Mouse (Mus musculus) megakaryocyte, embryonic 14.5 days (primary cell): ENCODE measurements around the gene Grb2.

Experiments used
- FLI1 ChIP-seq: IDR thresholded peaks from 2 replicates; pipeline ENCODE4 v1.6.1; 2012; ENCODE audit warnings: low read length, inconsistent platforms, mixed read lengths
- GATA1 ChIP-seq: IDR thresholded peaks from 3 replicates; pipeline ENCODE4 v1.6.1; 2012; ENCODE audit warnings: mixed read lengths, low read length, inconsistent platforms, borderline replicate concordance

DNA sequence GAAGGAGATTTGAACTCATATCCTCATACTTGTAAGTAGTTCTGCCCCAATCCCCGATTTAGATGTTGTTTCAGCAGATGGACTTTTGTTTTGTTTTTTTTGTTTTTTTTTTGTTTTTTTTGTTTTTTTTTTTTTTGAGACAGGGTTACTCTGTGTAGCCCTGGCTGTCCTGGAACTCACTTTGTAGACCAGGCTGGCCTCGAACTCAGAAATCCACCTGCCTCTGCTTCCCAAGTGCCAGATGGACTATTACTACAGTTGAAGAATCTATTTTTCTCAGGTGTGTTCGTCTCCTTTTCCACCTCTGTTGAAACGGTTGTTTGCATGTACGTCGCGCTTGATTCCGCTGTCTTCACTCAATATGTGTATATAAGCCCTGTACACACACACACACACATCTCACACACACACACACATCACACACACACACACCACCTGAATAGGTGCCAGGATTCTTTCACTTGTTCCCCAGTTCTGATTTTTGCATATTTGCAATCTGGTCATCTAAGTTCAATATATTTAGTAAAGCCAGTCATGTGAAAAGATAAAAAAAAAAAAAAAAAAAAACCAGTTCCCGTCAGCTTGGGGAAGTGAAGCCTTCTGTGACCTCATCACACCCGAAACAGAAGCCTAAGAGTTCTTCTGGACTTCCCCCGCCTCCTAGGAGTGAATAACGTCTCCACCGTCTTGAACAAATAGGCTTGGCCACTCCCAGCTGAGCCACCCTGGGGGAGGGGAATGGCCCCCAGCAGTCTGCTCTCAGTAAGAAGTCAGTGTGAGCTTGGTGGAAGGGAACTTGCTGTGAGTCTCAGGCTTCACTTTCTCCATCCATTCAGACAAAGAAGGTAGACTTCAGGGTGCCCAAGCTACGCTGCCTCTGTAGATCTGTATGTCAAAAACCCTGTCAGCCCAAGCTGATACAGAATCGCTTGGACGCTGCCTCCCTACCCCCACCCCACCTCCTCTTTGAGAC lies 77.6 kb downstream of the Grb2 start:
- TF ChIP-seq GATA1 (no peak), FLI1 (no peak)
